Mouse (Mus musculus): Measurements from ENCODE around the gene Palld.

- TF ChIP-seq CTCF (conservative IDR thresholded peaks at IDR 0.05; ENCODE audit: low read length) = no peak
- no peak for TF ChIP-seq NANOG (IDR thresholded peaks at IDR 0.05; ENCODE audit: borderline replicate concordance, low read length)
Observed at GRCm38 (mm10) chr8:61651955-61652354, 250.5 kb downstream of the Palld start.

Data from E14TG2a.4 (cell line).